Mouse (Mus musculus) lung, adult 2 months (tissue): ENCODE data around the gene Cdkl3.

Experiments
- CTCF ChIP-seq: fragments of 200-500 bp; IDR thresholded peaks from 2 replicates; pipeline ENCODE4 v1.5.1; 2011; ENCODE audit warnings: mild to moderate bottlenecking, low read length, control low read depth; ENCODE audit not compliant: insufficient read depth
- POLR2A ChIP-seq: fragments of 200-500 bp; IDR thresholded peaks from 2 replicates; pipeline ENCODE4 v1.6.1; 2011; ENCODE audit warnings: low read depth, mild to moderate bottlenecking, control low read depth, low read length, borderline replicate concordance; ENCODE audit errors: extremely low read depth

- no peak for TF ChIP-seq POLR2A
- no peak for TF ChIP-seq CTCF
These were observed 29.9 kb downstream of the Cdkl3 start for GRCm38 (mm10) chr11:52033953-52034352.
